Mouse (Mus musculus): ENCODE measurements around the gene Casp8.
"Not testable (repeated sequence)": the region's sequence is repeated elsewhere in the genome, so short reads cannot be mapped to it uniquely, and the experiment has no call there.

Casp8 gene

GRCm38 (mm10) chr1:58800644-58801043 lies 5.5 kb downstream of the Casp8 start:
- DNase-seq (ENCODE audit: low spot score): not testable (repeated sequence)

- DNase-seq (ENCODE audit: low spot score): no peak
Measured at GRCm38 (mm10) chr1:58801558-58802285, 6.5 kb downstream of the Casp8 start.

- no peak for DNase-seq (ENCODE audit: low spot score)
Measured at GRCm38 (mm10) chr1:58802322-58803273, 7.4 kb downstream of the Casp8 start.

- no peak for DNase-seq (ENCODE audit: low spot score)
Measured at GRCm38 (mm10) chr1:58803531-58803930, 8.4 kb downstream of the Casp8 start.

- no peak for DNase-seq (ENCODE audit: low spot score)
Measured at GRCm38 (mm10) chr1:58806651-58807050, 11.5 kb downstream of the Casp8 start.

GRCm38 (mm10) chr1:58826319-58826718 lies 31.1 kb downstream of the Casp8 start:
- no peak for DNase-seq (ENCODE audit: low spot score)

GRCm38 (mm10) chr1:58830741-58831140 lies 35.6 kb downstream of the Casp8 start:
- DNase-seq (ENCODE audit: low spot score): no peak

- DNase-seq (ENCODE audit: low spot score): no peak
Measured at GRCm38 (mm10) chr1:58832198-58832597, 37.0 kb downstream of the Casp8 start.

GRCm38 (mm10) chr1:58856811-58857210 lies 61.6 kb downstream of the Casp8 start:
- DNase-seq (ENCODE audit: low spot score): not testable (repeated sequence)

GRCm38 (mm10) chr1:58859131-58859530 lies 64.0 kb downstream of the Casp8 start:
- DNase-seq (ENCODE audit: low spot score): not testable (repeated sequence)

- not testable (repeated sequence) for DNase-seq (ENCODE audit: low spot score)
Measured at GRCm38 (mm10) chr1:58859738-58860365, 64.7 kb downstream of the Casp8 start.

- not testable (repeated sequence) for DNase-seq (ENCODE audit: low spot score)
Measured at GRCm38 (mm10) chr1:58860586-58860985, 65.4 kb downstream of the Casp8 start.

GRCm38 (mm10) chr1:58876500-58876899 lies 81.3 kb downstream of the Casp8 start:
- DNase-seq (ENCODE audit: low spot score): not testable (repeated sequence)

- not testable (repeated sequence) for DNase-seq (ENCODE audit: low spot score)
Measured at GRCm38 (mm10) chr1:58879291-58879690, 84.1 kb downstream of the Casp8 start.

GRCm38 (mm10) chr1:58883279-58883678 lies 88.1 kb downstream of the Casp8 start:
- not testable (repeated sequence) for DNase-seq (ENCODE audit: low spot score)

- DNase-seq (ENCODE audit: low spot score): no peak
Measured at GRCm38 (mm10) chr1:58885646-58886045, 90.5 kb downstream of the Casp8 start.

- DNase-seq (ENCODE audit: low spot score): no peak
Measured at GRCm38 (mm10) chr1:58889826-58890546, 94.8 kb downstream of the Casp8 start.

GRCm38 (mm10) chr1:58890697-58891290 lies 95.6 kb downstream of the Casp8 start:
- not testable (repeated sequence) for DNase-seq (ENCODE audit: low spot score)

- DNase-seq (ENCODE audit: low spot score): not testable (repeated sequence)
Measured at GRCm38 (mm10) chr1:58891481-58892170, 96.5 kb downstream of the Casp8 start.

- DNase-seq (ENCODE audit: low spot score): not testable (repeated sequence)
Measured at GRCm38 (mm10) chr1:58892386-58892785, 97.2 kb downstream of the Casp8 start.

Data from left cerebral cortex, adult 11 months (tissue).